Mouse (Mus musculus) myocyte (in vitro differentiated cells): ENCODE results near the gene Syn1.

ENCODE experiments used
- CEBPB ChIP-seq: IDR thresholded peaks from 2 replicates; pipeline ENCODE4 v1.6.1; 2011; ENCODE audit warnings: mild to moderate bottlenecking, moderate library complexity; ENCODE audit not compliant: poor library complexity, insufficient read depth, severe bottlenecking
- E2F4 ChIP-seq: IDR thresholded peaks from one replicate; pipeline ENCODE4 v1.6.1; 2011; ENCODE audit warnings: mild to moderate bottlenecking, control low read depth, moderate library complexity; ENCODE audit not compliant: insufficient read depth
- MAX ChIP-seq: IDR thresholded peaks from one replicate; pipeline ENCODE4 v1.6.1; 2011; ENCODE audit warnings: low read depth, mild to moderate bottlenecking, control low read depth
- MYOD1 ChIP-seq, 3 experiments: IDR thresholded peaks; one replicate each; pipeline ENCODE4 v1.6.1; 2011; ENCODE audit warnings: control low read depth in 2 of 3, low read depth in 2 of 3, mild to moderate bottlenecking in 2 of 3, moderate library complexity in 1 of 3; ENCODE audit not compliant: insufficient read length in 2 of 3, control insufficient read depth in 1 of 3
- MYOG ChIP-seq, 3 experiments: IDR thresholded peaks; one replicate each; pipeline ENCODE4 v1.6.1; 2011; ENCODE audit warnings: control low read depth in 2 of 3, low read depth in 2 of 3, mild to moderate bottlenecking in 2 of 3; ENCODE audit not compliant: insufficient read length in 2 of 3, control insufficient read depth in 1 of 3, insufficient read depth in 1 of 3
- POLR2A ChIP-seq: IDR thresholded peaks from one replicate; pipeline ENCODE4 v1.6.1; 2011; ENCODE audit warnings: low read depth, mild to moderate bottlenecking, control low read depth, moderate library complexity; ENCODE audit not compliant: insufficient read length
- POLR2AphosphoS2 ChIP-seq: IDR thresholded peaks from one replicate; pipeline ENCODE4 v1.6.1; 2011; ENCODE audit warnings: low read depth, control low read depth; ENCODE audit not compliant: insufficient read length
- REST ChIP-seq: IDR thresholded peaks from one replicate; pipeline ENCODE4 v1.6.1; 2011; ENCODE audit warnings: mild to moderate bottlenecking, control low read depth, moderate library complexity; ENCODE audit not compliant: insufficient read depth, insufficient read length
- TCF12 ChIP-seq: IDR thresholded peaks from one replicate; pipeline ENCODE4 v1.6.1; 2011; ENCODE audit warnings: mild to moderate bottlenecking, control low read depth; ENCODE audit not compliant: poor library complexity, insufficient read depth, severe bottlenecking
- TCF3 ChIP-seq: IDR thresholded peaks from one replicate; pipeline ENCODE4 v1.6.1; 2011; ENCODE audit warnings: low read depth, control low read depth; ENCODE audit not compliant: insufficient read length
- USF1 ChIP-seq: IDR thresholded peaks from one replicate; pipeline ENCODE4 v1.6.1; 2011; ENCODE audit warnings: low read depth, mild to moderate bottlenecking, control low read depth, moderate library complexity

DNA sequence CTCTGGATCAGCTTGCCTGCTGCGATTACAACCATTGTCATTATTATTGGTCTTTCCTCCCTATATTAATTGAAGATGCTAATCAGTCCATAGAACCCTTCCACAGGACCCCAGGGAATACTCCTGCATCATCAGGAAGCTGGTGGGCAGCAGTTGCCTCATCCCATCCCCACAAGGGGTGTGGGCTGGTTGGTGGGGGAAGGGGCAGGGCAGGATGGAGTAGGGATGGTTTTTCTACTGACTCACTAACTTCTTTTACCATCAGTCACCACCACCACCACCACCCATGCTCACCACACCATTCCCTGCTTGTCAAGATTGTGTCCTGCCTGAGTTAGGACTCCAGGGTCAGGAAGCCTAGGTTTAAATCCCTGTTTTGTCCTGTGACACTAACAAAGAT is 51.6 kb downstream of the Syn1 start:
- TF ChIP-seq USF1 = no peak
- no peak for TF ChIP-seq POLR2A
- TF ChIP-seq MAX = no peak
- TF ChIP-seq E2F4 = no peak
- no peak for TF ChIP-seq TCF3
- no peak for TF ChIP-seq POLR2AphosphoS2
- TF ChIP-seq TCF12 = no peak
- no peak for TF ChIP-seq MYOD1 (IDR thresholded peaks at IDR 0.05; ENCODE audit: control insufficient read depth in 1 of 3, insufficient read length in 2 of 3, low read depth in 2 of 3)
- peak; percentile 54; the same call in 1 of the 2 replicates for TF ChIP-seq CEBPB
- no peak for TF ChIP-seq MYOG (IDR thresholded peaks at IDR 0.05; ENCODE audit: control insufficient read depth in 1 of 3, insufficient read depth in 1 of 3, insufficient read length in 2 of 3, low read depth in 2 of 3)
- no peak for TF ChIP-seq REST
